Mouse (Mus musculus): ENCODE measurements around the gene Gpkow. TPM values are rescaled to one million over a fixed set of nuclear protein-coding genes. Genes with fewer than 3 reads are reported as not detected.

Gene Gpkow
- polyA plus RNA-seq, 1 experiment from 2014 or later, result 33.5 TPM

GRCm38 (mm10) chrX:7674284-7675000, 22.5 kb upstream of the Gpkow start:
- no peak for ATAC-seq (ENCODE audit: insufficient number of reproducible peaks, insufficient read depth, low FRiP score, low read depth)
- WGBS, result 21% methylated on average over 28 of the region's 28 CpGs
- peak overlapping the region; percentile 69 for H3K4me2 ChIP-seq (ENCODE audit: low read length)
- H3K27ac ChIP-seq (replicated peaks in 1 of 2; ENCODE audit: control insufficient read depth in 1 of 2, insufficient read depth in 1 of 2, low read depth in 2 of 2, low read length in 2 of 2), result peak overlapping the region; percentile 22 to 44
- peak overlapping the region; percentile 29 to 31 for H3K4me3 ChIP-seq (ENCODE audit: control insufficient read depth in 1 of 2, insufficient read depth in 1 of 2, low read depth in 1 of 2, low read length in 2 of 2)
- peak overlapping the region; percentile 57 for H3K9ac ChIP-seq (ENCODE audit: low read length)
- no peaks in the 10 kb centered on the region for H3K9me3 ChIP-seq (ENCODE audit: control insufficient read depth, low read length)
- H3K4me1 ChIP-seq (ENCODE audit: control insufficient read depth in 2 of 2, insufficient read depth in 2 of 2, low read length in 2 of 2), result peaks cover 7 to 9% of the 10 kb centered on the region in 2 experiments; a peak in 2 of 4 replicates
- no peaks in the 10 kb centered on the region for H3K27me3 ChIP-seq (ENCODE audit: control insufficient read depth, insufficient read depth, low read length)
- no peaks in the 10 kb centered on the region for H3K36me3 ChIP-seq (ENCODE audit: control insufficient read depth, insufficient read depth, low read length)

GRCm38 (mm10) chrX:7675001-7675380, 21.9 kb upstream of the Gpkow start:
- Histone ChIP-seq H3K4me3 (ENCODE audit: control insufficient read depth in 1 of 2, insufficient read depth in 1 of 2, low read depth in 1 of 2, low read length in 2 of 2) (peak overlapping the region; percentile 29 to 31), H3K27me3 (ENCODE audit: control insufficient read depth, insufficient read depth, low read length) (no peaks in the 10 kb centered on the region), H3K9ac (ENCODE audit: low read length) (peak overlapping the region; percentile 57), H3K4me1 (ENCODE audit: control insufficient read depth in 2 of 2, insufficient read depth in 2 of 2, low read length in 2 of 2) (peaks cover 7 to 9% of the 10 kb centered on the region in 2 experiments; a peak in 2 of 4 replicates), H3K9me3 (ENCODE audit: control insufficient read depth, low read length) (no peaks in the 10 kb centered on the region), H3K27ac (replicated peaks in 1 of 2; ENCODE audit: control insufficient read depth in 1 of 2, insufficient read depth in 1 of 2, low read depth in 2 of 2, low read length in 2 of 2) (peak overlapping the region in 1 of 2 experiments; percentile 44; a peak in 1 of 4 replicates), H3K4me2 (ENCODE audit: low read length) (peak overlapping the region; percentile 69), H3K36me3 (ENCODE audit: control insufficient read depth, insufficient read depth, low read length) (no peaks in the 10 kb centered on the region)
- 26% methylated on average over 10 of the region's 10 CpGs for WGBS
- no peak for ATAC-seq (ENCODE audit: insufficient number of reproducible peaks, insufficient read depth, low FRiP score, low read depth)

DNA sequence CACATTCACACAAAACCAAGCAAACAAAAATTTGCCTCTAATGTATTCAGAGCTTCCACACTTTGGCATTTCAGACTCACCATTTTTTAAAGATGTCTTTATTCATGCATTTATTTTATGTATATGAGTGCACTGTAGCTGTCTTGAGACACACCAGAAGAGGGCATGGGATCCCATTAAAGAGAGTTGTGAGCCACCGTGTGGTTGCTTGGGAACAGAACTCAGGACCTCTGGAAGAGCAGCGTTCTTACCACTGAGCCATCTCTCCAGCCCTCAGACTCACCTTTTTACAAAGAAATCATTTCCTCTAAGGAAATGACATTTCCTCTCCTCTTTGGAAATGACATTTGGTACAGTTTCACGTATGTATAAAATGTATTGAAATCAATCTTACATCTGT, 17.9 kb upstream of the Gpkow start:
- H3K9ac ChIP-seq (ENCODE audit: low read length), result no peak overlapping the region
- no peak overlapping the region for H3K4me2 ChIP-seq (ENCODE audit: low read length)
- ATAC-seq (ENCODE audit: insufficient number of reproducible peaks, insufficient read depth, low FRiP score, low read depth), result no peak
- H3K4me1 ChIP-seq (ENCODE audit: control insufficient read depth in 2 of 2, insufficient read depth in 2 of 2, low read length in 2 of 2), result peaks cover 0 to 4% of the 10 kb centered on the region in 2 experiments; a peak in 1 of 4 replicates
- no peaks in the 10 kb centered on the region for H3K27me3 ChIP-seq (ENCODE audit: control insufficient read depth, insufficient read depth, low read length)
- no peak overlapping the region for H3K4me3 ChIP-seq (ENCODE audit: control insufficient read depth in 1 of 2, insufficient read depth in 1 of 2, low read depth in 1 of 2, low read length in 2 of 2)
- WGBS, result 39% methylated on average over 3 of the region's 3 CpGs
- no peak overlapping the region for H3K27ac ChIP-seq (replicated peaks in 1 of 2; ENCODE audit: control insufficient read depth in 1 of 2, insufficient read depth in 1 of 2, low read depth in 2 of 2, low read length in 2 of 2)
- H3K36me3 ChIP-seq (ENCODE audit: control insufficient read depth, insufficient read depth, low read length), result no peaks in the 10 kb centered on the region
- no peaks in the 10 kb centered on the region for H3K9me3 ChIP-seq (ENCODE audit: control insufficient read depth, low read length)

DNA sequence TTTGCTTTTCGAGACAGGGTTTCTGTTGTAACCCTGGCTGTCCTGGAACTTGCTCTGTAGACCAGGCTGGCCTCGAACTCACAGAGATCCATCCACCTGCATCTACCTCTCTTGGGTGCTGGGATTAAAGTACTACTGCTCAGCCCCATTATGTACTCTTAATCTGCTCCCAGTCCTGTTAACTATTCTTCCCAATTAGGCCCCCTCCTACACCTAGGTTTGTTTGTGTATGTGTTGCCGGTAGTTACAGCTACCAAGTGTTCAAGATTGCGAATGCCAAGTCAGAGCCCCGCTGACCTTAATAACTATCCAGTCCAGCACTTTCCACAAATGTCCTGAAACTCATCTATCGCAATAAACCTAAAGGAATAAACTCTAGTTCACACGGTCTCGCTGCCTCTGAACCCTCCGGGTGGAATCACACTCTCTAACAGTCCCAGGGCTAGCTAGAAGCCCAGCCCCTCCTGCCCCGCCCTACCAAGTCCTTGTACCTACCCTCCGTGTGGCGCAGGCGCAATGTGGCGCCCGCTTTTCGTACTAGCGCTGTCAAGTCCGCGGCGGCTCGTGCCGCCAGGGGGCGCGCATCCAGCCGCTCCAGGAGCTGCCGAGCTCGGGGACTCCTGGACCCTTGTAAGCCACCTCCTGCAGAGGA, 17.4 kb upstream of the Gpkow start:
- Histone ChIP-seq H3K4me1 (ENCODE audit: control insufficient read depth in 2 of 2, insufficient read depth in 2 of 2, low read length in 2 of 2) (no peaks in the 10 kb centered on the region; a peak in 1 of 4 replicates), H3K27ac (replicated peaks in 1 of 2; ENCODE audit: control insufficient read depth in 1 of 2, insufficient read depth in 1 of 2, low read depth in 2 of 2, low read length in 2 of 2) (peak overlapping the region; percentile 28 to 56; a peak in 2 of 4 replicates), H3K9ac (ENCODE audit: low read length) (peak overlapping the region; percentile 60), H3K4me2 (ENCODE audit: low read length) (peak overlapping the region; percentile 64), H3K27me3 (ENCODE audit: control insufficient read depth, insufficient read depth, low read length) (no peaks in the 10 kb centered on the region), H3K4me3 (ENCODE audit: control insufficient read depth in 1 of 2, insufficient read depth in 1 of 2, low read depth in 1 of 2, low read length in 2 of 2) (peak overlapping the region; percentile 33 to 37), H3K9me3 (ENCODE audit: control insufficient read depth, low read length) (no peaks in the 10 kb centered on the region), H3K36me3 (ENCODE audit: control insufficient read depth, insufficient read depth, low read length) (no peaks in the 10 kb centered on the region)
- peak; percentile 79 for ATAC-seq (ENCODE audit: insufficient number of reproducible peaks, insufficient read depth, low FRiP score, low read depth)
- 15% methylated on average over 27 of the region's 27 CpGs for WGBS

DNA sequence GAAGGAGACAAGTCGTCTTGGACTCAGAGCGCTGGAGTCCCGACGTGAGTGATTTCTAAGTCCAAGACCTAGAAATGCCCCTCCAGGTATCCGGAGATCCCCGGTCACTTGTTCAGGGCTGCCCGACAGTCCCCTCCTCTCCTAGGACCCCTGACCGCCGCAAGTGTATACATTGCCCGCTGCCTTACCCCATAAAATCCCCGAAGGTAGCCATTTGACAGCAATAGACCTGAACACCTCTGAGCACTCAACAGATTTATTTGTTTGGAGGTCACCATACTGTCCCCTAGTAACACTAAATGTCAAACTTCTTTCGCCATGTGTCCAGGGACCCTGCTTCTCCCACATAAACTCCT, 16.9 kb upstream of the Gpkow start:
- peak overlapping the region; percentile 64 for H3K4me2 ChIP-seq (ENCODE audit: low read length)
- ATAC-seq (ENCODE audit: insufficient number of reproducible peaks, insufficient read depth, low FRiP score, low read depth), result no peak
- H3K9ac ChIP-seq (ENCODE audit: low read length), result peak overlapping the region; percentile 60
- no peaks in the 10 kb centered on the region; a peak in 1 of 4 replicates for H3K4me1 ChIP-seq (ENCODE audit: control insufficient read depth in 2 of 2, insufficient read depth in 2 of 2, low read length in 2 of 2)
- no peaks in the 10 kb centered on the region for H3K27me3 ChIP-seq (ENCODE audit: control insufficient read depth, insufficient read depth, low read length)
- no peak overlapping the region for H3K27ac ChIP-seq (replicated peaks in 1 of 2; ENCODE audit: control insufficient read depth in 1 of 2, insufficient read depth in 1 of 2, low read depth in 2 of 2, low read length in 2 of 2)
- no peaks in the 10 kb centered on the region for H3K9me3 ChIP-seq (ENCODE audit: control insufficient read depth, low read length)
- 29% methylated on average over 12 of the region's 12 CpGs for WGBS
- H3K4me3 ChIP-seq (ENCODE audit: control insufficient read depth in 1 of 2, insufficient read depth in 1 of 2, low read depth in 1 of 2, low read length in 2 of 2), result peak overlapping the region; percentile 33 to 37
- H3K36me3 ChIP-seq (ENCODE audit: control insufficient read depth, insufficient read depth, low read length), result no peaks in the 10 kb centered on the region

GRCm38 (mm10) chrX:7680864-7681263, 16.1 kb upstream of the Gpkow start, which contains the start of gene Magix:
Gene Magix, minus strand, starts transcription at chrX:7681251.
- no peaks in the 10 kb centered on the region; a peak in 1 of 4 replicates for H3K4me1 ChIP-seq (ENCODE audit: control insufficient read depth in 2 of 2, insufficient read depth in 2 of 2, low read length in 2 of 2)
- H3K4me3 ChIP-seq (ENCODE audit: control insufficient read depth in 1 of 2, insufficient read depth in 1 of 2, low read depth in 1 of 2, low read length in 2 of 2), result peak within 1 kb of the TSS; percentile 33 to 37; a peak in 3 of 4 replicates
- no peaks in the 10 kb centered on the region for H3K27me3 ChIP-seq (ENCODE audit: control insufficient read depth, insufficient read depth, low read length)
- 61% methylated on average over 14 of the region's 14 CpGs for WGBS
- H3K9ac ChIP-seq (ENCODE audit: low read length), result peak within 1 kb of the TSS; percentile 60
- H3K4me2 ChIP-seq (ENCODE audit: low read length), result peak within 1 kb of the TSS; percentile 64
- H3K9me3 ChIP-seq (ENCODE audit: control insufficient read depth, low read length), result no peaks in the 10 kb centered on the region
- H3K36me3 ChIP-seq (ENCODE audit: control insufficient read depth, insufficient read depth, low read length), result no peaks in the 10 kb centered on the region
- ATAC-seq (ENCODE audit: insufficient number of reproducible peaks, insufficient read depth, low FRiP score, low read depth), result no peak
- no peak within 1 kb of the TSS for H3K27ac ChIP-seq (replicated peaks in 1 of 2; ENCODE audit: control insufficient read depth in 1 of 2, insufficient read depth in 1 of 2, low read depth in 2 of 2, low read length in 2 of 2)

GRCm38 (mm10) chrX:7688321-7688720, 8.6 kb upstream of the Gpkow start:
- no peaks in the 10 kb centered on the region for H3K4me1 ChIP-seq (ENCODE audit: control insufficient read depth in 2 of 2, insufficient read depth in 2 of 2, low read length in 2 of 2)
- 81% methylated on average over 2 of the region's 2 CpGs for WGBS
- H3K4me2 ChIP-seq (ENCODE audit: low read length), result no peak overlapping the region
- H3K9ac ChIP-seq (ENCODE audit: low read length), result no peak overlapping the region
- H3K27me3 ChIP-seq (ENCODE audit: control insufficient read depth, insufficient read depth, low read length), result no peaks in the 10 kb centered on the region
- H3K36me3 ChIP-seq (ENCODE audit: control insufficient read depth, insufficient read depth, low read length), result no peaks in the 10 kb centered on the region
- no peaks in the 10 kb centered on the region for H3K9me3 ChIP-seq (ENCODE audit: control insufficient read depth, low read length)
- no peak overlapping the region for H3K27ac ChIP-seq (replicated peaks in 1 of 2; ENCODE audit: control insufficient read depth in 1 of 2, insufficient read depth in 1 of 2, low read depth in 2 of 2, low read length in 2 of 2)
- no peak for ATAC-seq (ENCODE audit: insufficient number of reproducible peaks, insufficient read depth, low FRiP score, low read depth)
- no peak overlapping the region for H3K4me3 ChIP-seq (ENCODE audit: control insufficient read depth in 1 of 2, insufficient read depth in 1 of 2, low read depth in 1 of 2, low read length in 2 of 2)

All from heart, embryonic 14.5 days (tissue).